Mouse (Mus musculus): ENCODE measurements around the gene Ubxn1.

GRCm38 (mm10) chr19:8839908-8840791 lies 31.1 kb upstream of the Ubxn1 start:
- TF ChIP-seq POLR2A (IDR thresholded peaks at IDR 0.05; ENCODE audit: control insufficient read depth, extremely low read depth, insufficient read depth, low read length, poor library complexity): no peak
- TF ChIP-seq CTCF (IDR thresholded peaks at IDR 0.05; ENCODE audit: borderline replicate concordance, control insufficient read depth, extremely low read depth, insufficient read depth, low read length, poor library complexity): no peak

All from thymus, adult 2 months (tissue).